ENCODE assay signal across 8 mouse cellular contexts in the genomic region with DNA sequence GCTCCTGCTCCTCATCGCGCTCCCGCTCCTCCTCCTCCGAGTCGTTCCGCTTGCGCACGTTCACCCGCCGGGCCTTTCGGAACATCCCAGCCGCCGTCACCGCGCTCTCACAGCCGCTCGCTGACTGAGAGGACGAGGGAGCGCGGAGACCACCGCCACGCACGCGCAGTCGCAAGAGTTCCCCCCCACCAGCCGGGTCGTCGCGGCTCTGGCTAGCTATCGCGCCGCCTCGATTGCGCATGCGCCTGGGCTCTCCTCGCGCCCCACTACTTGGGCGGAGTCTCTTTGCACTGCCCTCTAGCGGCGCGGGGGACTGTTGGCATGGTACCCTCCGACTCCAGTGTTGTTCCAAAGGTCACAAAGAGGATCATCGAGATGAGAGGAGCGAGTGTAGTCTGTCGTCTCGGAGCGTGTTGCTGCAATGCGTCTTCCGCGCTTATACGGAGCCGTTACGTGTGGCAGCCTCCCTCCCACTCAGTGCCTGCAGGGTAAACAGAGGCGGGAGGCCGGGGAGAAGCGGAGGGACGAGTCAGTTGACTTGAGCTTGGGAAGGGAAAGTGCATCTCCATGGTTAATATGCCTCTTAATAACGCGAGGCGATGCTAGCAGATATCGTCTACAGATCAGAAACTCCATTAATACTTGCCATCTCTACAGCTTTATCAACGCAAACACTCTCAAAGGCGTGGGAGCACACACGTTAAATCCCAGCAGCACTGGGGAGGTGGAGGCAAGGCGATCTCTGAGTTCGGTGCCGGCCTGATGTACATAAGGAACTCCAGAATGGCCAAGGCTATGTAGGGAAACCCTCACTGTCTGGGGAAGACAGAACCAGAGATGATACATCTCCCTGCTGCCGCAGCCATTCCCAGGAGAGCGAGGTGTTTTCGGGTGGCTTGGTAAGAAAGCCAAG. TPM values are rescaled to one million over a fixed set of nuclear protein-coding genes. Genes with fewer than 3 reads are reported as not detected.
DNase-seq lines count a peak whose midpoint lies in the region; ATAC-seq lines count a peak whose summit lies in the region.

Gene Paxbp1 (minus strand): TSS at position 274 of the 913 bp plus-strand sequence.

- peaks cover 4% of the 10 kb centered on the region for H3K4me1 ChIP-seq in brown adipose tissue, adult 24 weeks (ENCODE audit: control insufficient read depth, insufficient read depth, insufficient read length, low read length)
- peaks cover 24% of the 10 kb centered on the region for H3K4me1 ChIP-seq in heart, embryonic 13.5 days
- H3K4me1 ChIP-seq in liver, embryonic 12.5 days, result peaks cover 35% of the 10 kb centered on the region
- H3K4me1 ChIP-seq in stomach, embryonic 15.5 days, result peaks cover 3% of the 10 kb centered on the region

- peak; percentile 100 for DNase-seq in CD4-positive, CD25-positive, alpha-beta regulatory T cell, adult 2 months (ENCODE audit: low read depth, low spot score)
- DNase-seq in fat pad, adult 2 months (ENCODE audit: extremely low read depth, low read depth, low spot score), result peak; percentile 91
- DNase-seq in kidney, postnatal 10 days, result peak; percentile 99
- DNase-seq in natural killer cell, adult 2 months (ENCODE audit: low spot score in 2 of 2), result peak; percentile 97 to 98

- WGBS in heart, embryonic 13.5 days, result 2% methylated on average over 66 of the region's 70 CpGs
- 2% methylated on average over 70 of the region's 70 CpGs for WGBS in liver, embryonic 12.5 days (ENCODE audit: insufficient replicate concordance)
- 2% methylated on average over 67 of the region's 70 CpGs for WGBS in stomach, embryonic 15.5 days

- H3K4me3 ChIP-seq in brown adipose tissue, adult 24 weeks (ENCODE audit: insufficient read depth, low read depth, low read length), result peak within 1 kb of the TSS; percentile 85
- H3K4me3 ChIP-seq in heart, embryonic 13.5 days, result peak within 1 kb of the TSS; percentile 99
- peak within 1 kb of the TSS; percentile 96 for H3K4me3 ChIP-seq in liver, embryonic 12.5 days
- peak within 1 kb of the TSS; percentile 97 for H3K4me3 ChIP-seq in stomach, embryonic 15.5 days (replicated peaks)

- peaks cover 23% of the 10 kb centered on the region for H3K36me3 ChIP-seq in heart, embryonic 13.5 days
- peaks cover 24% of the 10 kb centered on the region for H3K36me3 ChIP-seq in liver, embryonic 12.5 days
- peaks cover 2% of the 10 kb centered on the region; the same call in 1 of the 2 replicates for H3K36me3 ChIP-seq in stomach, embryonic 15.5 days

- H3K9ac ChIP-seq in heart, embryonic 13.5 days, result peak within 1 kb of the TSS; percentile 94
- peak within 1 kb of the TSS; percentile 98 for H3K9ac ChIP-seq in liver, embryonic 12.5 days
- peak within 1 kb of the TSS; percentile 97 for H3K9ac ChIP-seq in stomach, embryonic 15.5 days

- peak within 1 kb of the TSS; percentile 86 for H3K27ac ChIP-seq in brown adipose tissue, adult 24 weeks (replicated peaks; ENCODE audit: low read depth, low read length)
- H3K27ac ChIP-seq in heart, embryonic 13.5 days (replicated peaks), result peak within 1 kb of the TSS; percentile 96
- peak within 1 kb of the TSS; percentile 93 for H3K27ac ChIP-seq in liver, embryonic 12.5 days
- H3K27ac ChIP-seq in stomach, embryonic 15.5 days, result peak within 1 kb of the TSS; percentile 98

- ATAC-seq in heart, embryonic 13.5 days (ENCODE audit: extremely low read depth, insufficient number of reproducible peaks, low FRiP score, low TSS enrichment), result peak; percentile 88
- ATAC-seq in liver, embryonic 12.5 days, result peak; percentile 97
- ATAC-seq in stomach, embryonic 15.5 days (ENCODE audit: insufficient read depth, low FRiP score, low read depth), result peak; percentile 98

- no peaks in the 10 kb centered on the region for H3K9me3 ChIP-seq in heart, embryonic 13.5 days
- H3K9me3 ChIP-seq in liver, embryonic 12.5 days (replicated peaks), result no peaks in the 10 kb centered on the region
- H3K9me3 ChIP-seq in stomach, embryonic 15.5 days, result no peaks in the 10 kb centered on the region

- peak within 1 kb of the TSS; percentile 85 for H3K4me2 ChIP-seq in heart, embryonic 13.5 days
- H3K4me2 ChIP-seq in liver, embryonic 12.5 days, result peak within 1 kb of the TSS; percentile 79
- H3K4me2 ChIP-seq in stomach, embryonic 15.5 days, result peak within 1 kb of the TSS; percentile 69

- H3K27me3 ChIP-seq in heart, embryonic 13.5 days (replicated peaks), result peaks cover 13% of the 10 kb centered on the region; the same call in 1 of the 2 replicates
- H3K27me3 ChIP-seq in liver, embryonic 12.5 days (replicated peaks), result peaks cover 14% of the 10 kb centered on the region
- no peaks in the 10 kb centered on the region for H3K27me3 ChIP-seq in stomach, embryonic 15.5 days (replicated peaks)

RNA-seq across cellular contexts. Expression of gene Paxbp1, which starts in this region (rescaled TPM):
- polyA plus RNA-seq in brown adipose tissue, adult 24 weeks (2012; ENCODE audit: insufficient read depth, insufficient read length, missing spikeins), result 13.5 and 24.4 TPM in 2 replicates
- polyA plus RNA-seq in heart, embryonic 13.5 days (2015; fragmentation: Nextera tagmentation; extraction: Ambion mirVana), result 30.4 and 34.5 TPM in 2 replicates
- polyA plus RNA-seq in liver, embryonic 12.5 days (2016; fragmentation: Nextera tagmentation; extraction: Ambion mirVana), result 32.8 and 33.8 TPM in 2 replicates
- polyA plus RNA-seq in stomach, embryonic 15.5 days (2015; fragmentation: Nextera tagmentation; extraction: Ambion mirVana), result 49.8 and 52.7 TPM in 2 replicates

Comparison
In these comparisons a context has a peak if more than half of its experiments do, and no peak if none do; other contexts are left out.
1. Peak in every context shown above with its lines: DNase-seq, ATAC-seq, H3K4me3 ChIP-seq and H3K27ac ChIP-seq.